Mouse (Mus musculus): Measurements from ENCODE around the gene Syt16.
A peak's percentile ranks its signal among the peaks of the same experiment; 100 is the strongest.

The Syt16 gene

GRCm38 (mm10) chr12:74014739-74015270 lies 17.3 kb downstream of the Syt16 start:
- DNase-seq, result peak; percentile 56

GRCm38 (mm10) chr12:74015491-74015890 lies 18.0 kb downstream of the Syt16 start:
- DNase-seq, result no peak

- no peak for DNase-seq
These were observed 25.8 kb downstream of the Syt16 start for GRCm38 (mm10) chr12:74023260-74023659.

- DNase-seq, result no peak
These were observed 27.5 kb downstream of the Syt16 start for GRCm38 (mm10) chr12:74024912-74025311.

GRCm38 (mm10) chr12:74043225-74043624 lies 45.8 kb downstream of the Syt16 start:
- no peak for DNase-seq

GRCm38 (mm10) chr12:74043755-74044154 lies 46.3 kb downstream of the Syt16 start:
- DNase-seq, result no peak

GRCm38 (mm10) chr12:74044241-74044640 lies 46.8 kb downstream of the Syt16 start:
- no peak for DNase-seq

GRCm38 (mm10) chr12:74055336-74055931 lies 58.0 kb downstream of the Syt16 start:
- DNase-seq, result peak; percentile 23

- no peak for DNase-seq
These were observed 58.7 kb downstream of the Syt16 start for GRCm38 (mm10) chr12:74056162-74056561.

- no peak for DNase-seq
These were observed 65.1 kb downstream of the Syt16 start for GRCm38 (mm10) chr12:74062547-74062946.

GRCm38 (mm10) chr12:74068912-74069311 lies 71.5 kb downstream of the Syt16 start:
- no peak for DNase-seq

GRCm38 (mm10) chr12:74075590-74075989 lies 78.1 kb downstream of the Syt16 start:
- DNase-seq, result no peak

- no peak for DNase-seq
These were observed 78.6 kb downstream of the Syt16 start for GRCm38 (mm10) chr12:74076091-74076490.

- DNase-seq, result no peak
These were observed 83.7 kb downstream of the Syt16 start for GRCm38 (mm10) chr12:74081122-74081521.

GRCm38 (mm10) chr12:74084389-74084788 lies 86.9 kb downstream of the Syt16 start:
- DNase-seq, result no peak

GRCm38 (mm10) chr12:74087086-74087485 lies 89.6 kb downstream of the Syt16 start:
- no peak for DNase-seq

- no peak for DNase-seq
These were observed 92.1 kb downstream of the Syt16 start for GRCm38 (mm10) chr12:74089342-74090131.

GRCm38 (mm10) chr12:74092546-74092945 lies 95.1 kb downstream of the Syt16 start:
- DNase-seq, result no peak

- no peak for DNase-seq
These were observed 95.6 kb downstream of the Syt16 start for GRCm38 (mm10) chr12:74093110-74093509.

GRCm38 (mm10) chr12:74094701-74095100 lies 97.2 kb downstream of the Syt16 start:
- DNase-seq, result no peak

- DNase-seq, result no peak
These were observed 101.3 kb downstream of the Syt16 start for GRCm38 (mm10) chr12:74098572-74099290.

- no peak for DNase-seq
These were observed 108.5 kb downstream of the Syt16 start for GRCm38 (mm10) chr12:74105811-74106513.

- DNase-seq, result no peak
These were observed 111.2 kb downstream of the Syt16 start for GRCm38 (mm10) chr12:74108663-74109081.

All from thymus, postnatal 25 days (tissue).